Mouse (Mus musculus): ENCODE results near the gene Cntn3. TPM values are rescaled to one million over a fixed set of nuclear protein-coding genes. Genes with fewer than 3 reads are reported as not detected.
A peak's percentile ranks its signal among the peaks of the same experiment; 100 is the strongest.

Cntn3 gene
- total and polyA plus RNA-seq, 2 experiments from 2014 or later: 2.5 to 4.3 TPM

GRCm38 (mm10) chr6:102363880-102364279 lies 209.0 kb downstream of the Cntn3 start:
- Histone ChIP-seq H3K9me3 (ENCODE audit: low read length) (no peaks in the 10 kb centered on the region), H3K4me3 (ENCODE audit: low read length) (no peak overlapping the region), H3K9ac (replicated peaks; ENCODE audit: low read length) (no peak overlapping the region), H3K4me1 (ENCODE audit: insufficient read depth, low read length) (no peaks in the 10 kb centered on the region), H3K36me3 (ENCODE audit: insufficient read depth, low read length) (no peaks in the 10 kb centered on the region), H3K27ac (no peak overlapping the region), H3K4me2 (ENCODE audit: low read depth, low read length) (no peak overlapping the region), H3K27me3 (ENCODE audit: insufficient read depth, low read length) (no peaks in the 10 kb centered on the region)
- DNase-seq (ENCODE audit: low spot score) (no peak), ATAC-seq (no peak)
- no peak for TF ChIP-seq CTCF (IDR thresholded peaks at IDR 0.05; ENCODE audit: low read depth)

GRCm38 (mm10) chr6:102363291-102363832 lies 209.5 kb downstream of the Cntn3 start:
- Histone ChIP-seq H3K9me3 (ENCODE audit: low read length) (no peaks in the 10 kb centered on the region), H3K4me2 (ENCODE audit: low read depth, low read length) (no peak overlapping the region), H3K9ac (replicated peaks; ENCODE audit: low read length) (no peak overlapping the region), H3K27ac (no peak overlapping the region), H3K4me3 (ENCODE audit: low read length) (no peak overlapping the region), H3K4me1 (ENCODE audit: insufficient read depth, low read length) (no peaks in the 10 kb centered on the region), H3K27me3 (ENCODE audit: insufficient read depth, low read length) (no peaks in the 10 kb centered on the region), H3K36me3 (ENCODE audit: insufficient read depth, low read length) (no peaks in the 10 kb centered on the region)
- ATAC-seq (peak; percentile 70), DNase-seq (ENCODE audit: low spot score) (peak; percentile 35)
- WGBS: 72% methylated on average over 3 of the region's 3 CpGs
- no peak for TF ChIP-seq CTCF (IDR thresholded peaks at IDR 0.05; ENCODE audit: low read depth)

GRCm38 (mm10) chr6:102332144-102332543 lies 240.8 kb downstream of the Cntn3 start:
- DNase-seq (ENCODE audit: low spot score) (no peak), ATAC-seq (no peak)

GRCm38 (mm10) chr6:102326711-102327110 lies 246.2 kb downstream of the Cntn3 start:
- ATAC-seq (no peak), DNase-seq (ENCODE audit: low spot score) (no peak)
- Histone ChIP-seq H3K27me3 (ENCODE audit: insufficient read depth, low read length) (no peaks in the 10 kb centered on the region), H3K4me3 (ENCODE audit: low read length) (no peak overlapping the region), H3K9me3 (ENCODE audit: low read length) (no peaks in the 10 kb centered on the region), H3K27ac (no peak overlapping the region), H3K4me1 (ENCODE audit: insufficient read depth, low read length) (no peaks in the 10 kb centered on the region), H3K9ac (replicated peaks; ENCODE audit: low read length) (no peak overlapping the region), H3K4me2 (ENCODE audit: low read depth, low read length) (no peak overlapping the region), H3K36me3 (ENCODE audit: insufficient read depth, low read length) (no peaks in the 10 kb centered on the region)
- 80% methylated on average over 2 of the region's 2 CpGs for WGBS
- TF ChIP-seq CTCF (IDR thresholded peaks at IDR 0.05; ENCODE audit: low read depth): no peak

More at GRCm38 (mm10) chr6:102332144-102332543, 240.8 kb downstream of the Cntn3 start:
- no peak overlapping the region for H3K4me2 ChIP-seq (ENCODE audit: low read depth, low read length)
- no peaks in the 10 kb centered on the region for H3K36me3 ChIP-seq (ENCODE audit: insufficient read depth, low read length)
- H3K27ac ChIP-seq: no peak overlapping the region
- no peaks in the 10 kb centered on the region for H3K27me3 ChIP-seq (ENCODE audit: insufficient read depth, low read length)
- 71% methylated on average over 3 of the region's 3 CpGs for WGBS
- H3K9ac ChIP-seq (replicated peaks; ENCODE audit: low read length): no peak overlapping the region
- H3K4me1 ChIP-seq (ENCODE audit: insufficient read depth, low read length): no peaks in the 10 kb centered on the region
- H3K4me3 ChIP-seq (ENCODE audit: low read length): no peak overlapping the region
- H3K9me3 ChIP-seq (ENCODE audit: low read length): no peaks in the 10 kb centered on the region
- TF ChIP-seq CTCF (IDR thresholded peaks at IDR 0.05; ENCODE audit: low read depth): no peak

- DNase-seq (ENCODE audit: low spot score) (no peak), ATAC-seq (no peak)
- Histone ChIP-seq H3K27ac (no peak overlapping the region), H3K27me3 (ENCODE audit: insufficient read depth, low read length) (no peaks in the 10 kb centered on the region), H3K4me2 (ENCODE audit: low read depth, low read length) (no peak overlapping the region), H3K4me3 (ENCODE audit: low read length) (no peak overlapping the region), H3K9me3 (ENCODE audit: low read length) (no peaks in the 10 kb centered on the region), H3K4me1 (ENCODE audit: insufficient read depth, low read length) (no peaks in the 10 kb centered on the region), H3K36me3 (ENCODE audit: insufficient read depth, low read length) (no peaks in the 10 kb centered on the region), H3K9ac (replicated peaks; ENCODE audit: low read length) (no peak overlapping the region)
- WGBS: 52% methylated on average over 4 of the region's 4 CpGs
- TF ChIP-seq CTCF (IDR thresholded peaks at IDR 0.05; ENCODE audit: low read depth): no peak
Measured at GRCm38 (mm10) chr6:102322614-102323284, 250.2 kb downstream of the Cntn3 start.

GRCm38 (mm10) chr6:102319755-102320154 lies 253.1 kb downstream of the Cntn3 start:
- no peak overlapping the region for H3K27ac ChIP-seq
- WGBS: 53% methylated on average over 3 of the region's 3 CpGs

GRCm38 (mm10) chr6:102282889-102283288 lies 290.0 kb downstream of the Cntn3 start:
- no peaks in the 10 kb centered on the region for H3K4me1 ChIP-seq (ENCODE audit: insufficient read depth, low read length)
- WGBS: 82% methylated on average over 2 of the region's 2 CpGs
- H3K9me3 ChIP-seq (ENCODE audit: low read length): no peaks in the 10 kb centered on the region
- no peak for TF ChIP-seq CTCF (IDR thresholded peaks at IDR 0.05; ENCODE audit: low read depth)
- no peak for ATAC-seq
- no peak overlapping the region for H3K4me3 ChIP-seq (ENCODE audit: low read length)
- H3K9ac ChIP-seq (replicated peaks; ENCODE audit: low read length): no peak overlapping the region
- DNase-seq (ENCODE audit: low spot score): no peak
- H3K27me3 ChIP-seq (ENCODE audit: insufficient read depth, low read length): no peaks in the 10 kb centered on the region
- no peak overlapping the region for H3K27ac ChIP-seq
- H3K4me2 ChIP-seq (ENCODE audit: low read depth, low read length): no peak overlapping the region
- no peaks in the 10 kb centered on the region for H3K36me3 ChIP-seq (ENCODE audit: insufficient read depth, low read length)

More at GRCm38 (mm10) chr6:102319755-102320154, 253.1 kb downstream of the Cntn3 start:
- H3K4me2 ChIP-seq (ENCODE audit: low read depth, low read length): no peak overlapping the region
- no peak for ATAC-seq
- H3K36me3 ChIP-seq (ENCODE audit: insufficient read depth, low read length): no peaks in the 10 kb centered on the region
- no peaks in the 10 kb centered on the region for H3K9me3 ChIP-seq (ENCODE audit: low read length)
- DNase-seq (ENCODE audit: low spot score): no peak
- H3K4me3 ChIP-seq (ENCODE audit: low read length): no peak overlapping the region
- TF ChIP-seq CTCF (IDR thresholded peaks at IDR 0.05; ENCODE audit: low read depth): no peak
- no peaks in the 10 kb centered on the region for H3K4me1 ChIP-seq (ENCODE audit: insufficient read depth, low read length)
- no peak overlapping the region for H3K9ac ChIP-seq (replicated peaks; ENCODE audit: low read length)
- no peaks in the 10 kb centered on the region for H3K27me3 ChIP-seq (ENCODE audit: insufficient read depth, low read length)
